Mouse (Mus musculus) heart, adult 8-10 months (tissue): ENCODE measurements around the gene Tgm7. TPM values are rescaled to one million over a fixed set of nuclear protein-coding genes. Genes with fewer than 3 reads are reported as not detected.

ENCODE experiments used
- DNase-seq: peaks from one replicate; pipeline ENCODE4 v3.0.0; 2022; ENCODE audit warnings: low spot score
- total RNA-seq, 4 experiments: library from RNA; stranded (reverse); gene quantifications; 2 replicates each; pipeline ENCODE4 v1.2.4; 2022

Gene Tgm7
- total RNA-seq, 4 experiments from 2014 or later, result not detected

DNA sequence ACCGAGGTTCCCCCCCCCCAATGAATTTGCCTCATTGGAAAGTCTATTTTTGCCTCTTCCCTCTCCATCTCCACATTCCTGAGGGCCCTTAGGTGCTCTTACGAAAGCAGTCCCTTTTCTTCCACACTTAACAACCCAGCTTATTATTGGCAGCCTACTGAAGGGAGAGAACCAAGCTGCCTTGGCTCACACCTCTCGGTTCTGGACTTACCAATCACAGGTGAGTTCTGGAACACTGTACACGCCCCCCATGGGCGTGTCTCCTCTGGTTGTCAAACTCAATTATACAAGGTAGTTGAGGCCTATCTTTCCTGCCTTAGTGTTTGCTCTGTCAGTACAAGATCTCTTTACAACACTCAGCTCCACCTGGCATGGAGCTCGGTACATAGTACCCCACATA lies 37.7 kb downstream of the Tgm7 start:
- no peak for DNase-seq

DNA sequence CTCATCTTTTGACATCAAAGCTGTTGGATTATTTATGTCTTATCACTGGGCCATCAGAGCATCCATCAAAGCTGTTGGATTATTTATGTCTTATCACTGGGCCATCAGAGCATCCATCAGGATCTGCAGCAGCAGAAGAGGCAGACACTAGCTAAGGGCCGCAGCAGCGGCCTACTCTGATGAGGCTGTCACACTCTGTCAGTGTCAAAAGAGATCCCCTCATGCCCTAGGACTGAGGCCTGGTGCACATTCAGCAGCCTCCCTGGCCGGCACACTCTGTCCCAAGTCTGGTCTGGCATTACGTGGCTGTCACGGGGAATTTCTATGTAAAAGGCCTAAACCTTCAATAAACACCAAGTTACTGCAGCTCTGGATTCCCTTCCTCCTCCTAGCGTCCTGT lies 40.1 kb downstream of the Tgm7 start:
- DNase-seq, result no peak

DNA sequence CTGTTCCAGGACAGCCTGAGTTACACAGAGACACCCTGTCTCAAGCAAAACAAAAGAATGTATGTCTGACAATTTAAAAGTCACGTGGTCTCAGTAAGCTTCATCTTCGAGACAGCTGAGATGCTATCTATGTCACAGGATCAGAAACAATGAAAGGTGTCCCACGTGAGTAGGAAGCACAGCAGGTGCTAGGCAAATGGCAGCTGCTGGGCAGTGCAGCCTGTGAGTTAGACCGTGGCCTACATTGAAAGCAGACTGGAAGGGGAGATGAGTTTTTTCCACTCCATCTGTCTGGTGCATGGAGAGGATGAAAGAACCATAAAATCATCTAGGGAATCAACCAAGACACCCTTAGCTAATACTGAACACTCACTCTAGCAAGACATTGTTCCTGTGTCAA lies 42.5 kb downstream of the Tgm7 start:
- DNase-seq, result no peak

DNA sequence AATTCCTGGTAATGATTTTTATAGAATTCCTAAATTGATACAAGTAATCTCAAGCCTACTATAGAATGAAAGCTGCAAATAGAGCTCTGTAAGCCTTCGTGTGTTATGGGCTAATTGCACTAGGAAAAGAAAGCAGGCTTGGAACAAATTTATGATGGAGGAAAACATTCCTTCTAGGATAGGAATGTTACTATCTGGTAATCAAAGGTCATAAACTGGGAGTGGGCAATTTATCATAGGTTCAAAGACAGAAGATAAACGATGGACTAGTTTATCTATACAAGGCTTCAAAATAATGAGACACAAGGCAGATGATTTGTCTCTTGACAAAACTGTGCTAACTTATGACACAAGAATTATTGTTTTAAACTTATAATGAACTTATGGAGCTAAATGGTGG lies 48.3 kb downstream of the Tgm7 start:
- DNase-seq, result no peak

DNA sequence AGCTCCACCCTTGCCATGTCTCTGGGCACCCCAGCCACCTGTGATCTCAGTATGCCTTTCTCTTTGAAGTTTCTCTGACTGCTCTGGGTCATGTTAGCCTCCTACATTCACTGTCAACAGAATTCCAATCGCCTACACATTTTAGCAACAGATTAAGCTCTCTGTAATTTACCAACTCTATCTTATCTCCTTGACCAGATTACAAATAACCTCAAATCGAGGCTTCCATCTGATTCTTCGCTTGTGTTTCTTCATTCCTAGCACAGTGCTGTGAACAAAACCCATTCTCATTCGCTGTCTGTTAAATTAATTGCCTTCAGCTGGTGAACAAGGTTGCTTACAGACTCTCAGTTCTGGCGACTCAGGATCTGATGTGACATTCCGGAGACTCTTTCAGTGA lies 51.6 kb downstream of the Tgm7 start:
- no peak for DNase-seq

DNA sequence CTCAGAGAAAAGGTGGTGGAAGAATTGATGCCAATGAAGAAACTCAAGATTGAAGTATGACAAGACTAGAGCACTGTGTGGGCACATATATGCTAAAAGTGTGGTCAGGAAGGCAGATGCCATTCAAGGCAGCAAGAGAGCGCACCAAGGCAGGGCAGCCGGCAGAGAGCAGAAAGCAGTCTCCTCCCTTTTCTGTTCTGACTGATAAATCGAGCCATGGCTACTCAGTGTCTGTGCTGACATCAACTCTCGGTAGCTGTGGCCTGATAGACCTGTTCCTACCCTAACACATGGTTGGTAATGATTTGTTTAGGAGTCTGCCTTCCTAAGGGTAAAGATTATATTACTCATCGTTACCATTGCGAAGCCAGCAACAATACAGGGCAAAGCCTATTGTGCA lies 53.7 kb downstream of the Tgm7 start:
- DNase-seq, result no peak

DNA sequence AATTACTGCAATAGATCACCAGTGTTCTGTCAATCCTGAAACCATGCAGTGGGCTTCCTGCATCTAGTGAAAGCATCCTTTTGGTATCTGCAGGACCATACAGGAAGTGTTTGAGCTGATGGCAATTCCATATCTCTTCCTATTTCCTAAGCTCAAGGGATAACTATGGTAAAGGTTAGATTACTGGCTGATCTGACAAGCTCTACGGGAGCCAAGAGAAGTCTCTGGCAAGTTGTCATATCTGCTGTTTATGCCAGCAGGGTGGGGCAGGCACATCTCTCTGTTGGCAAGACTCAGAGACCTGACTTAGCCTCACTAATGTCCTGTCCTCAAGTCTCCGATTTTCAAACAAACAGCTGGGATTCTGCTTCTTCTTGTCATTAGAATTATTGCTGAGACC lies 55.5 kb downstream of the Tgm7 start:
- DNase-seq, result no peak

DNA sequence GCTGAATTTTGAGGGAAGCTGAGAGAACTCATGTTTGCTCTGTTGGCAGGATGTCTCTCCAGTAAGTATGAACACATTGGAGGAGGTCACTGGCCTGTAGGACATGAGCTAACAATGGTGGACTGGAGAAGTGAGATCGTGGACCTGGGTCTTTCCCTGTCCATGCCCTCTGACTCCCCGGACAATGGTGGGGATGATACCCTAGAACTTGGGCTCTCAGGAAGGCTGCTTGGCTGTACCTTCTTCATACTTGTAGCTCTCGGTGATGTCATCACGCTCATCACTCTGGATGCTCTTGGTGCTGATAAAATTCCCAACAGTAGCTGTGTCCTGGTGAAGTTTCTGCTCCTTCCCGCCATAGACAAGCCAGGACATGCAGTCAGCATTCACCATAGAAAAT lies 57.4 kb downstream of the Tgm7 start:
- DNase-seq, result no peak

DNA sequence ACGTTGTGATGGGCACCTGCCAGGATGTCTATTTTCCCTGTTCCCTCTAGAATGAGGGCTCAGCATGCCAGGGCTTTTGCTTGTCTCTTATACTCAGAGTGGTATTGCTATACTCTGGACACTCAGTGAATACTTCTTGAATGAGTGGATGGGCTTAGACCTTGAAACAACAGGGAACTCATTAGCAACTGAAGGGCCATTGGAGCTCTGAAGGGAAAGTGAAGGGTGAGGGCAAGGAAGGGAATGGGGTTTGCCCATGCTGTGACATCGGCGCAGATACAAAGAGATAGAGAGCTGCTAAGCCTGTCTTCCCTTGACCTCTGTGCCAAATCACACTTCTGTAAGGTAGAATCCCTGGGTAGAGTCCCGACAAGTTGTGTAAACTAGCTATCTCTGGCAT lies 63.9 kb downstream of the Tgm7 start:
- DNase-seq, result no peak

Other genes with a start within 250 kb of the Tgm7 start
- gene Ubr1, start 139.1 kb downstream of the Tgm7 start, total RNA-seq, result 10 to 100 TPM; 21.2 to 25.4 (median 24.0) TPM
- gene Tmem62, start 132.8 kb downstream of the Tgm7 start, total RNA-seq, result 1 to 10 TPM; 3.7 to 4.7 (median 4.0) TPM
- 10 to 100 TPM; 27.6 to 30.7 (median 29.5) TPM for gene Ccndbp1, start 101.4 kb downstream of the Tgm7 start, total RNA-seq
- under 1 TPM in 1 of 4 experiments, not detected in 3; 0.63 TPM for gene Epb42, start 72.7 kb downstream of the Tgm7 start, total RNA-seq
- not detected for gene Tgm5, start 24.0 kb downstream of the Tgm7 start, total RNA-seq
- gene Adal, start 30.6 kb upstream of the Tgm7 start, total RNA-seq, result 10 to 100 TPM in 2 of 4 experiments, 1 to 10 TPM in 2; 9.6 to 11.7 (median 10.3) TPM
- gene Lcmt2, start 30.9 kb upstream of the Tgm7 start, total RNA-seq, result 10 to 100 TPM in 3 of 4 experiments, 1 to 10 TPM in 1; 10.0 to 11.5 (median 10.3) TPM
- 10 to 100 TPM; 15.4 to 17.0 (median 15.8) TPM for gene Tubgcp4, start 60.9 kb upstream of the Tgm7 start, total RNA-seq
- gene Zscan29, start 61.3 kb upstream of the Tgm7 start, total RNA-seq, result 1 to 10 TPM; 6.0 to 6.6 (median 6.4) TPM
- gene Trp53bp1, start 161.6 kb upstream of the Tgm7 start, total RNA-seq, result 10 to 100 TPM; 30.3 to 39.2 (median 33.5) TPM
- 1 to 10 TPM; 4.7 to 6.0 (median 5.2) TPM for gene Map1a, start 179.8 kb upstream of the Tgm7 start, total RNA-seq
- 100 to 1,000 TPM in 3 of 4 experiments, 10 to 100 TPM in 1; 88.4 to 110 (median 104) TPM for gene Ppip5k1, start 245.6 kb upstream of the Tgm7 start, total RNA-seq
- gene Ckmt1, start 247.9 kb upstream of the Tgm7 start, total RNA-seq, result 1 to 10 TPM; 1.3 to 2.9 (median 2.2) TPM